Mouse (Mus musculus): ENCODE data around the gene Gm16485. TPM values are rescaled to one million over a fixed set of nuclear protein-coding genes. Genes with fewer than 3 reads are reported as not detected.

Gene Gm16485
- 0.05 and 0.06 TPM in 2 replicates for polyA plus RNA-seq (2016; fragmentation: Nextera tagmentation; extraction: Ambion mirVana)

DNA sequence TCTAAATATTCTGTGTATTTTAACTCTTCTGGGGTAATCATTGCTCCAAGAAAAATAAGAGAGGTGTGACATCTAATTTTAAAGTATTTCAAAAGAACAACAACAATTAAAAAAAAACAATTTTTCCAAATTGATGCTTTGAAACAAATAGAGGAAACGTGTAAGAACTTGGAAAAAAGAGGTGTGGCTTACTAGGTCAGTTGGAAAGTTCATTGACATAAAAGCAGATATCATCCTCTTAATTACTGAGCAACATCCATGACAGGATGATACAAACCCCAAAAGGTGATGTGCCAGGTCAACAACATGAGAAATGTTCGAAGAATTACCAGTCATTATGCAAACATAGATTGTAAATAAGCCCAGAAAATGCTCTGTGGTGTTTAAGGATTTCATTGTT lies at the start of gene Gm16485:
Gm16485 (plus strand) TSS at position 301 of the 400 bp plus-strand sequence.
- Histone ChIP-seq H3K4me1 (replicated peaks) (no peaks in the 10 kb centered on the region), H3K4me2 (no peak within 1 kb of the TSS), H3K27me3 (no peaks in the 10 kb centered on the region), H3K4me3 (replicated peaks) (no peak within 1 kb of the TSS), H3K36me3 (no peaks in the 10 kb centered on the region), H3K27ac (no peak within 1 kb of the TSS), H3K9ac (replicated peaks) (no peak within 1 kb of the TSS), H3K9me3 (no peaks in the 10 kb centered on the region)
- 76% methylated on average over 2 of the region's 2 CpGs for WGBS
- ATAC-seq (ENCODE audit: insufficient number of reproducible peaks, insufficient read depth, low FRiP score, low TSS enrichment, low read depth) = no peak

DNA sequence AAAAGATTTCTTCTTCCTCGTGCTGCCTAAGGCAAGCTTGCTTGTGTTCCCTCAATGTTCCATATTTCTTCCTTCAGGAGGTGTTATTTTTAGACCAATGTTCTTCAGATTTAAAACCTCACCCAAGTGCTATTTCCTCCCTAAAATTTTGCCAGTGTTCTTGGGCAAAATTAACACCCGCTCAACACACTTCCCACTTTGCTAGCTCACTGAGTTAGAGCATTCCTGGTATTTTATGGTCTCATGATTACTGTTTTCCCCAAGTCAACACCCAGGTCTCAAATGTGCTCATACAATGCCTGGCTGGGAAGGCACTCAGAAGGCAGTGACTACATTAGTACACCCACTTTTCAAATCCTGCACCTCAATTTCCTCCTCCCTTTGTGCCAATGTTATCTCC lies 44.0 kb upstream of the Gm16485 start:
- no peaks in the 10 kb centered on the region for H3K4me1 ChIP-seq (replicated peaks)
- H3K27me3 ChIP-seq = no peaks in the 10 kb centered on the region
- H3K4me3 ChIP-seq (replicated peaks) = no peak overlapping the region
- no peaks in the 10 kb centered on the region for H3K36me3 ChIP-seq
- no peak overlapping the region for H3K4me2 ChIP-seq
- H3K27ac ChIP-seq = no peak overlapping the region
- 79% methylated on average over 2 of the region's 2 CpGs for WGBS
- no peak for ATAC-seq (ENCODE audit: insufficient number of reproducible peaks, insufficient read depth, low FRiP score, low TSS enrichment, low read depth)
- H3K9me3 ChIP-seq = no peaks in the 10 kb centered on the region
- no peak overlapping the region for H3K9ac ChIP-seq (replicated peaks)

DNA sequence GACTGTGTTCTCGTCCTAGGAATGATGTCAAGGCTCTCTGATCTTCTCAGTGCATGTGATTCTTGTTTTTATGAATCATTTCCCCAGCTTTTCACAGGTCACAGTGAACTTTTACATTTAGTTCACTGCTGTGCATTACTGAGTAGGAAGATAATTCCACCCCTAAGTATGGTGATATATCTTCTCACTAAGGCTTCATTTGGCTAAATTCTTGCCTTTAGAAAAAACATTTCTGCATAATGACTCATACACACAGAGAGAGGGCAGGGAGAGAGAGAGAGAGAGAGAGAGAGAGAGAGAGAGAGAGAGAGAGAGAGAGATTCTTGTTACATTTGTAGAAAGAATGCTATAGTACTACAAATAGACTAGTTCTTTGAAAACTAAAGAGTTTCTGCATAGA lies 33.8 kb upstream of the Gm16485 start:
- ATAC-seq (ENCODE audit: insufficient number of reproducible peaks, insufficient read depth, low FRiP score, low TSS enrichment, low read depth) = no peak
- no peak overlapping the region for H3K4me3 ChIP-seq (replicated peaks)
- WGBS = 45% methylated on average over 1 of the region's 1 CpGs

DNA sequence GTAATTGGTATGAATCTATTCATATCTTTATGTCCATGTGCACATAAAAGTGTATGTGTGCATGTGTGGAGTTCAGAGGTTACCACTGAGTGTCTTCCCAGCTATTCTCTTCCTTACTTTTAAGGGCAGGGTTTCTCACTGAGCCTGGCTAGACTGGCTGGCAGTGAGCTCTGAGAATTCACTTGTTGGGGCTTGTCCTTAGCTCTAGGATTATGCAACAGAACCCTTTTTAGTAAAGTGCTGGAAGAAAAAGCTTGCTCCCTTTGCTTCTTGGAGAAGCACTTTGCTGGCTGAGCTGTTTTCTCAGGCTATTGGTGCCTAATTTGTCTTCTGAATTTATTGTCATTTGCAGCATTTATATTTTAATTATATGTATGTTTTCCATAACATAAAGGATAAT lies 18.3 kb upstream of the Gm16485 start:
- no peak for ATAC-seq (ENCODE audit: insufficient number of reproducible peaks, insufficient read depth, low FRiP score, low TSS enrichment, low read depth)
- H3K4me3 ChIP-seq (replicated peaks) = no peak overlapping the region
- no peak overlapping the region for H3K27ac ChIP-seq
- H3K27me3 ChIP-seq = no peaks in the 10 kb centered on the region
- H3K4me2 ChIP-seq = no peak overlapping the region
- no peaks in the 10 kb centered on the region for H3K4me1 ChIP-seq (replicated peaks)
- H3K9me3 ChIP-seq = no peaks in the 10 kb centered on the region
- H3K36me3 ChIP-seq = no peaks in the 10 kb centered on the region
- no peak overlapping the region for H3K9ac ChIP-seq (replicated peaks)

More for the DNA sequence above, 33.8 kb upstream of the Gm16485 start:
- Histone ChIP-seq H3K9ac (replicated peaks) (no peak overlapping the region), H3K27me3 (no peaks in the 10 kb centered on the region), H3K4me1 (replicated peaks) (no peaks in the 10 kb centered on the region), H3K36me3 (no peaks in the 10 kb centered on the region), H3K27ac (no peak overlapping the region), H3K4me2 (no peak overlapping the region), H3K9me3 (no peaks in the 10 kb centered on the region)

- Histone ChIP-seq H3K4me2 (no peak overlapping the region), H3K4me1 (replicated peaks) (no peaks in the 10 kb centered on the region), H3K9me3 (no peaks in the 10 kb centered on the region), H3K36me3 (no peaks in the 10 kb centered on the region), H3K27me3 (no peaks in the 10 kb centered on the region), H3K9ac (replicated peaks) (no peak overlapping the region), H3K27ac (no peak overlapping the region), H3K4me3 (replicated peaks) (no peak overlapping the region)
- no peak for ATAC-seq (ENCODE audit: insufficient number of reproducible peaks, insufficient read depth, low FRiP score, low TSS enrichment, low read depth)
- 66% methylated on average over 8 of the region's 8 CpGs for WGBS
Observed at GRCm38 (mm10) chr9:8964512-8965133, 7.0 kb upstream of the Gm16485 start.

DNA sequence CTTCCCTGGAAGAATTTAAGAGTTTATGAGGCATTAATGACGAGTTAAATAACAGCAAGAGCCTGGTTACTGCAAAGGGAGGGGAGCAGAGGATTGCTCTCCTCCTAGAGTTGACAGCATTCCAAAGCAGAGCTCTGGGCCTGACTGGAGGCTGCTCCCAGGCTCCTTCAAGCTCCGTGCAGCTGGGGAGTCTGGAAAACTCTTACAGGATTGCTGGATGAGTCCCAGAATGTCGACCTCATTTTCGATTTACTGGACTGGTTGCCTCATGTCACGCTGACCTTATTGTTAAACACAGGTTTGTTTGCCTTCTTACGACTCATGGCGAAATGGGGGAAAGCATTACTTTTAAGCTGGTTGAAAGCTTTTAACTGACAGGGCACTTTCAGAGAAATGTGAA lies 1.4 kb upstream of the Gm16485 start:
- Histone ChIP-seq H3K9ac (replicated peaks) (no peak overlapping the region), H3K36me3 (no peaks in the 10 kb centered on the region), H3K27ac (no peak overlapping the region), H3K4me1 (replicated peaks) (no peaks in the 10 kb centered on the region), H3K4me3 (replicated peaks) (no peak overlapping the region), H3K4me2 (no peak overlapping the region), H3K9me3 (no peaks in the 10 kb centered on the region), H3K27me3 (no peaks in the 10 kb centered on the region)
- 57% methylated on average over 7 of the region's 7 CpGs for WGBS
- no peak for ATAC-seq (ENCODE audit: insufficient number of reproducible peaks, insufficient read depth, low FRiP score, low TSS enrichment, low read depth)

DNA sequence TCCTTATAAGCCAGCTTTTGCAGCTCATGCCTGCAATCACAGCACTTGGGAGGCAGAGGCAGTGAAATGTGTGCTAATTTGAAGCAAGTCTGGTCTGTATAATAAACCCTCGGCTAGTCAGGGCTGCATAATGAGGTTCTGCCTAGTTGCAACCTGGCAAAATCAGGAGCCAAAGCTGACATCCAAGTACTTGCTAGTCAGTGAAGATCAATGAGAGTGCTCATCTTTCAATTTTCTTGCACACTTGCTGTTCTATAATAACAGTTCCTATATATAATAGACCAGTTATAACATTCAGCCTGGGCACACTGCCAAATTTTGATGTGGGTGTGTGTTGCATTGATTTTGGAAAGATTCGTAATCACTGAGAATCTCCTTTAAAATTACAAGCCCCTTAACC lies 6.2 kb downstream of the Gm16485 start:
- Histone ChIP-seq H3K36me3 (no peaks in the 10 kb centered on the region), H3K4me3 (replicated peaks) (no peak overlapping the region), H3K27ac (no peak overlapping the region), H3K4me2 (no peak overlapping the region), H3K9ac (replicated peaks) (no peak overlapping the region), H3K27me3 (no peaks in the 10 kb centered on the region), H3K9me3 (no peaks in the 10 kb centered on the region), H3K4me1 (replicated peaks) (no peaks in the 10 kb centered on the region)
- no peak for ATAC-seq (ENCODE audit: insufficient number of reproducible peaks, insufficient read depth, low FRiP score, low TSS enrichment, low read depth)
- 50% methylated on average over 2 of the region's 2 CpGs for WGBS

- Histone ChIP-seq H3K27ac (no peak overlapping the region), H3K4me2 (no peak overlapping the region), H3K4me3 (replicated peaks) (no peak overlapping the region), H3K9me3 (0 out of 2 replicates have a peak, but pooled peaks cover 5% of the 10 kb centered on the region), H3K4me1 (replicated peaks) (no peaks in the 10 kb centered on the region), H3K36me3 (no peaks in the 10 kb centered on the region), H3K27me3 (no peaks in the 10 kb centered on the region), H3K9ac (replicated peaks) (no peak overlapping the region)
- 80% methylated on average over 3 of the region's 3 CpGs for WGBS
- no peak for ATAC-seq (ENCODE audit: insufficient number of reproducible peaks, insufficient read depth, low FRiP score, low TSS enrichment, low read depth)
Observed at GRCm38 (mm10) chr9:8982315-8982714, 10.7 kb downstream of the Gm16485 start.

GRCm38 (mm10) chr9:8996494-8996893 lies 24.9 kb downstream of the Gm16485 start:
- Histone ChIP-seq H3K4me3 (replicated peaks) (no peak overlapping the region), H3K9ac (replicated peaks) (no peak overlapping the region), H3K27me3 (no peaks in the 10 kb centered on the region), H3K4me2 (no peak overlapping the region), H3K4me1 (replicated peaks) (no peaks in the 10 kb centered on the region), H3K36me3 (peaks cover 74% of the 10 kb centered on the region), H3K9me3 (no peaks in the 10 kb centered on the region), H3K27ac (no peak overlapping the region)
- no peak for ATAC-seq (ENCODE audit: insufficient number of reproducible peaks, insufficient read depth, low FRiP score, low TSS enrichment, low read depth)
- WGBS = 82% methylated on average over 2 of the region's 2 CpGs

- H3K4me3 ChIP-seq (replicated peaks) = no peak overlapping the region
- H3K9me3 ChIP-seq = no peaks in the 10 kb centered on the region
- H3K27me3 ChIP-seq = no peaks in the 10 kb centered on the region
- H3K9ac ChIP-seq (replicated peaks) = no peak overlapping the region
- H3K4me2 ChIP-seq = no peak overlapping the region
- no peak overlapping the region for H3K27ac ChIP-seq
- H3K4me1 ChIP-seq (replicated peaks) = no peaks in the 10 kb centered on the region
- H3K36me3 ChIP-seq = peaks cover 63% of the 10 kb centered on the region
- ATAC-seq (ENCODE audit: insufficient number of reproducible peaks, insufficient read depth, low FRiP score, low TSS enrichment, low read depth) = no peak
Observed at GRCm38 (mm10) chr9:9001170-9001569, 29.6 kb downstream of the Gm16485 start.

DNA sequence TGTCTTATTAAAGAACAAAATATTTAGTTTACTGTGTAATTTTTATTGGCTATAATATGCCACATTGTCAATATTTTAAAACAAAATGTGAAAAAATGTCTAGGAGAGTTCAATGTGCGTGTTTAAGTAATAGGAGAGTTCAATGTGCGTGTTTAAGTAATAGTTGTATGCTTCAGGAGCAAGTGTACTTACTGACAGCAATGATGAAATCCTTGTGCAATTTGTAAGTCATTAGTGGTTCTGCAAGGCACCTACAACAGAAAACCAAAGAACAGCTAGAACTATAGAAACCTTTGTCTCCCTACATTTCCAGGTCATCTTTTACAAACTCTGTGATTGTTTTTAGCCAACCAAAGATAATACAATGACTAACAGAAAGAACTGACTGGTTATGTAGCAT lies 43.5 kb downstream of the Gm16485 start:
- 89% methylated on average over 2 of the region's 2 CpGs for WGBS
- no peak for ATAC-seq (ENCODE audit: insufficient number of reproducible peaks, insufficient read depth, low FRiP score, low TSS enrichment, low read depth)
- no peaks in the 10 kb centered on the region for H3K4me1 ChIP-seq (replicated peaks)
- H3K36me3 ChIP-seq = peaks cover 60% of the 10 kb centered on the region
- no peaks in the 10 kb centered on the region for H3K9me3 ChIP-seq
- H3K4me2 ChIP-seq = no peak overlapping the region
- no peak overlapping the region for H3K4me3 ChIP-seq (replicated peaks)
- no peak overlapping the region for H3K27ac ChIP-seq
- no peak overlapping the region for H3K9ac ChIP-seq (replicated peaks)
- H3K27me3 ChIP-seq = no peaks in the 10 kb centered on the region
